Mouse (Mus musculus) thymus, adult 2 months (tissue): ENCODE data around the gene Rere. TPM values are rescaled to one million over a fixed set of nuclear protein-coding genes. Genes with fewer than 3 reads are reported as not detected.
"Not testable (repeated sequence)": the region's sequence is repeated elsewhere in the genome, so short reads cannot be mapped to it uniquely, and the experiment has no call there.

ENCODE experiments used
- DNase-seq: peaks from one replicate; pipeline ENCODE4 v3.0.0; 2021
- H3K27ac ChIP-seq: fragments of 200-500 bp; 2 replicates; pipeline ENCODE4 v1.5.1; 2012; ENCODE audit warnings: low read length, control low read depth; ENCODE audit not compliant: control insufficient read depth, insufficient read depth
- H3K27me3 ChIP-seq: fragments of 200-500 bp; 2 replicates; pipeline ENCODE4 v1.6.1; 2012; ENCODE audit warnings: mild to moderate bottlenecking, low read length, moderate library complexity, mixed read lengths; ENCODE audit not compliant: control insufficient read depth, insufficient read depth
- H3K36me3 ChIP-seq: fragments of 200-500 bp; 2 replicates; pipeline ENCODE4 v1.6.1; 2012; ENCODE audit warnings: mild to moderate bottlenecking, low read length, moderate library complexity; ENCODE audit not compliant: control insufficient read depth, insufficient read depth
- H3K4me1 ChIP-seq: fragments of 200-500 bp; replicated peaks from 2 replicates; pipeline ENCODE4 v1.6.1; 2012; ENCODE audit warnings: low read length; ENCODE audit not compliant: control insufficient read depth, insufficient read depth
- H3K4me3 ChIP-seq: fragments of 200-500 bp; 2 replicates; pipeline ENCODE4 v1.5.1; 2012; ENCODE audit warnings: mild to moderate bottlenecking, low read length, control low read depth, moderate library complexity; ENCODE audit not compliant: control insufficient read depth, insufficient read depth
- CTCF ChIP-seq: fragments of 200-500 bp; IDR thresholded peaks from 2 replicates; pipeline ENCODE4 v1.5.1; 2012; ENCODE audit warnings: mild to moderate bottlenecking, control low read depth, low read length, moderate library complexity, borderline replicate concordance; ENCODE audit not compliant: control insufficient read depth, poor library complexity, insufficient read depth; ENCODE audit errors: extremely low read depth
- POLR2A ChIP-seq: fragments of 200-500 bp; IDR thresholded peaks from 2 replicates; pipeline ENCODE4 v1.6.1; 2012; ENCODE audit warnings: mild to moderate bottlenecking, low read length, control low read depth, moderate library complexity; ENCODE audit not compliant: control insufficient read depth, poor library complexity, insufficient read depth; ENCODE audit errors: extremely low read depth
- WGBS: fragments of 180-500 bp; shearing (Covaris S2); methylation state at CpG from one replicate; pipeline ENCODE4 v1.1.7; 2018; 5-methylcytosine and 5-hydroxymethylcytosine counted together
- polyA plus RNA-seq: library from polyadenylated mRNA; depleted of rRNA; stranded (reverse); fragments of >200 nt; gene quantifications from 2 replicates; pipeline ENCODE4 v1.2.3, GENCODE M21; 2012

Rere gene
- polyA plus RNA-seq, 1 experiment = 52.5 TPM

DNA sequence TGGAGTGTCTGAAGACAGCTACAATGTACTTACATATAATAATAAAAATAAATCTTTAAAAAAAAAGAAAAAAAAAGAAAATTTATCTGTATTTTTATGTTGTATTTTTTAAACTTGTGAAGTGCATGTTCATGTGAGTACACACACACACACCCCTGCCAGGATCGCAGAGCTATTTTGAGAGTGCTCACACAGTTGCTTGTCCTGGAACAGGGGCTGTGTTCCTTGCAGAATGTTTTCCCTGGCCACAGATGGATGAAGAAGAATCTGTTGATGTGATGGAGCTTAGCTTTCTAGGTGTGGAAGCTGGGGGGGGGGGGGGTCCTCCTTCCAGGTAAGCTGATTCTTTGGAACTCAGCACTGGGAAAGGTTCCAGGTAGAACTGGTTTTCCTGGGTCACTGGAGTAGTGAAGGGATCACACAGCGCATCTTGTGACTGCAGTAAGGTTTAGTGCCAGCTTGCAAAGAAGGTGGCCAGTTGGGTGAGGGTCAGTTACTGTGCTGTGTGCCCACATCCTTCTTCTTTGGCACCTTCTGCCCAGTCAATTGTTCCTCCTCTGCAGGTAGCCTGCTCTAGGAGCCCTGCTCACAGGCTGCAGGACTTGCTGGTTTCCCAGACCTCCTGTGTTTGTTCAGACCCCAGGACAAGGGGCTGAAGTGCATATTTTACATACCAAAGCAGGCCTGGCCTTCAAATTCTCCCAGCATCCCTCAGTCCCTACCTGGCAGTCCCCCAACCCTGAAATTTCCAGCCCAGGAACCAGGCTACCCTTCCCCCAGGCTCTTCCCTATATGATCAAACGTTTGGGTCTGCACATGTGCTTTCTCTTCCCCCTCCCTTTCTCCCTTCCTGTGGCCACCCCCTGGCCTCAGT lies 317.9 kb downstream of the Rere start:
- H3K27me3 ChIP-seq = no peaks in the 10 kb centered on the region
- no peak for DNase-seq
- no peak overlapping the region; the same call in 1 of the 2 replicates for H3K27ac ChIP-seq
- H3K4me3 ChIP-seq = no peak overlapping the region
- no peaks in the 10 kb centered on the region for H3K36me3 ChIP-seq
- no peak for TF ChIP-seq POLR2A
- no peak for TF ChIP-seq CTCF
- 80% methylated on average over 3 of the region's 3 CpGs for WGBS
- H3K4me1 ChIP-seq = peaks cover 16% of the 10 kb centered on the region

DNA sequence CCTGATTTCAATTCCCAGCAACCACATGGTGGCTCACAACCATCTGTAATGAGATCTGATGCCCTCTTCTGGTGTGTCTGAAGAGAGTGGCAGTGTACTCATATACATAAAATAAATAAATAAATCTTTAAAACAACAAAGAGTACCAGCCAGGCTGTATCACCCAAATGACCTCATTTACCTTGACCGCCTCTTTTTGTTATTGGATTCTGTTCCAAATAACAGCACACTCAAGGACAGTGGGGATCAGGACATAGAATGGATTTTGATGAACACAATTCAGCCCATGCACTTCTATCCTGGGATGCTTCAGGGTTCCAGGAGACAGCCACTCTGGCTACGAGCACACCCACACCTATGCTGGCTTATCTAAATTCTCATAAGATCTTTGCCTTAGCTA lies 319.1 kb downstream of the Rere start:
- H3K36me3 ChIP-seq, H3K4me3 ChIP-seq, H3K27ac ChIP-seq, H3K27me3 ChIP-seq, DNase-seq: not testable (repeated sequence)
- peaks cover 15% of the 10 kb centered on the region for H3K4me1 ChIP-seq
- WGBS = 97% methylated on average over 2 of the region's 2 CpGs

DNA sequence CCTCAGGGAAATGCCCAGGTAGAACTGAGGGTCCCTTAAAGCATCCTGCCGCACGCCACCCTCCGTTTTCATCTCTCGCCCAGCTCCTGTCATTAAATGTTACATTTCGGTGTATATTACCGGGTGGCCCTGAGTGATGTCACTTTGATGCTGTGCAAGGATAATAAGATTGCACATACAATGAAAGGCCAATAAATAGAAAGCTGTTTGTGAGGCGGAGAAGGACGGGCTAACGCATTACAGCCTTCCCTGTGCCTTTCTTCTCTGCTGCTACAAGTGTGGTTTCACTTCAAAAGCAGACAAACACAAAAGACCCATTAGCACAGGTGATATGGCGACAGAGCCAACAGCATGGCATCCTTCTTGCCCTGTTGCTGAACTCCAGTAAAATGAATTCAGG lies 320.0 kb downstream of the Rere start:
- Histone ChIP-seq H3K4me1 (peaks cover 15% of the 10 kb centered on the region), H3K27me3 (no peaks in the 10 kb centered on the region), H3K27ac (no peak overlapping the region), H3K4me3 (no peak overlapping the region), H3K36me3 (no peaks in the 10 kb centered on the region)
- no peak for TF ChIP-seq CTCF
- no peak for TF ChIP-seq POLR2A
- 82% methylated on average over 10 of the region's 10 CpGs for WGBS
- no peak for DNase-seq

DNA sequence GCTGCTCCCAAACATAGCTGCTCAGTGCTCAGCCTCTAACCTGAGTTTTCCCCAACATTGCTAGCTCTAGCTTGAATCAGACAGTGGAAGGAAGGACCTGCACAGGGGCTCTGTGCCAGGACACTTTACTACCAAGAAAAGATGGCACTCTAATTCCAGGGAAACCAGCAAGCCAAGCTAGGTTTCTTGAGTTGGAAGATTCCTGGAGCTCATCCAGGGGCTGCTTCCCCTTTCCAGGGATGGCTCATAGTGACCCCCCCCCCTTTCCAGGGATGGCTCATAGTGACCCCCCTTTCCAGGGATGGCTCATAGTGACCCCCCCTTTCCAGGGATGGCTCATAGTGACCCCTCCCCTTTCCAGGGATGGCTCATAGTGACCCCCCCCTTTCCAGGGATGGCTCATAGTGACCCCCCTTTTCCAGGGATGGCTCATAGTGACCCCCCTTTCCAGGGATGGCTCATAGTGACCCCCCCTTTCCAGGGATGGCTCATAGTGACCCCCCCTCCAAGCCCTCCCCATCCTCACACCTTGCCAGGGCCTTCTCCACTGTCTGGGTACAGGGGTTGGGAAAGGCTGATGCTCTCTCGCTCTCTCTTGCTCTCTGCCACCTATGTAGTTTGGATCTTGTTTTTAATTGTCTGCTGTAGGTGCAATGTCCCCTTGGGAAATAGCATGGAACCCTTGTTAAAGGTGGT lies 322.1 kb downstream of the Rere start:
- no peak overlapping the region for H3K4me3 ChIP-seq
- no peak overlapping the region for H3K27ac ChIP-seq
- 100% methylated on average over 1 of the region's 1 CpGs for WGBS
- H3K27me3 ChIP-seq = no peaks in the 10 kb centered on the region
- DNase-seq = no peak
- H3K36me3 ChIP-seq = no peaks in the 10 kb centered on the region
- TF ChIP-seq POLR2A (no peak), CTCF (no peak)
- H3K4me1 ChIP-seq = peaks cover 9% of the 10 kb centered on the region

DNA sequence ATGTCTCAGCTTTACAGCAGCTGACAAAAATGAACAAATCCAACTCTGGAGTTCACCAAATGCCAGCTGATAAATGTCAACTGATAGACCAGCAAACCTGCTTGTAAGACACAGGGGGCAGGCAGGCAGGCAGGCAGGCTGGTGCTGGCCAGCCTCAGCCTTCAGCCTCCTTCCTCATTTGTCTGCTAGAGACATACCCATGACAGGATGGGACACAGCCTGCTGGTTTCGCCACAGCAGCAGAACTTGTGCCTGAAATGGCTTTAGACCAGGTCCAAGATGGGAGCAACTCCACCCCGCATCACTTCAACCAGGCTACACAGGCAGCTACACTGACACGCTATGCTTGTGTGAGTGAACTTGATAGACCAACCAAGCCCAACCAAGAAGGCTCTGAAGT lies 324.4 kb downstream of the Rere start:
- no peaks in the 10 kb centered on the region for H3K27me3 ChIP-seq
- TF ChIP-seq POLR2A (no peak), CTCF (no peak)
- DNase-seq = no peak
- H3K27ac ChIP-seq = no peak overlapping the region
- no peaks in the 10 kb centered on the region for H3K4me1 ChIP-seq
- no peak overlapping the region for H3K4me3 ChIP-seq
- H3K36me3 ChIP-seq = no peaks in the 10 kb centered on the region
- 91% methylated on average over 3 of the region's 3 CpGs for WGBS

DNA sequence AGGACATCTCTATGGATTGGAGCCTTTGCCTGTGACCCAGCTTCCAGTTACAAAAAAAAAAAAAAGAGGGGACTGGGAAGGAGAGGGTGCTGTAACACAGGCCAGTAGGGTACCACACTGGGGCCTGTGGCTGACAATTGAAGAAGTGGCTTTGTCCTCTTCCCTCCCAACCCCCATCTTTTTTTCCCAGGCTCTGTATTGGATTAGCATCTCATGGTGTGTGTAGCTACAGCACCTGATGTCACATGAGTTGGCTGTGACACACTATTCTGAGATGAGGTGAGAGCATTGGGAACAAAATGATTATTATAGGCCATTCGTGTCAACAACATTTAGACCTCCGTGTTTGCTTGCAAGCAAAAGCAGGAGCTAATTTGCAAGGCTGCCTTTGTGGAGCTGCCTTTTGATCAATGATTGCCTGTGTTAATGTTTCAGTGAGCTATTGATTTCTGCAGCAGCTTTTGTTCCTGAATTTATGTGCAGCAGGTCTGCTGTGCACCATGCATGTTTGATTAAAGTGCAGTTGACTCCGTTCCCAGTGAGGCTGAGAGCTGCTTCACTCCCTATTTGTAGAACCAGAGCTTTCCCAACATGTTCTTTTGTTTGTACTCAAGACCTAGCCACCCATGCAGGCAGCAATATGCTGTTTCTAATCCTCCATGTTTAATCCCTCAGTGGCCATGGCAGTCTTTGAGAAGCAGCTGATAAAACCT lies 325.2 kb downstream of the Rere start:
- TF ChIP-seq CTCF (no peak), POLR2A (no peak)
- Histone ChIP-seq H3K27me3 (no peaks in the 10 kb centered on the region), H3K27ac (no peak overlapping the region), H3K4me1 (no peaks in the 10 kb centered on the region), H3K36me3 (no peaks in the 10 kb centered on the region), H3K4me3 (no peak overlapping the region)
- no peak for DNase-seq
- 94% methylated on average over 3 of the region's 3 CpGs for WGBS
